Mouse (Mus musculus): ENCODE data around the gene Slc1a5. TPM values are rescaled to one million over a fixed set of nuclear protein-coding genes. Genes with fewer than 3 reads are reported as not detected.

The Slc1a5 gene
- 10 to 100 TPM; 14.0 to 14.3 TPM for total RNA-seq (2021)
- long read RNA-seq, experiment 1, transcript Slc1a5-202 (8 exons, 2,807 nt) = minor isoform, 5 of 31 reads
- long read RNA-seq, experiment 1, transcript Slc1a5-201 (9 exons, 2,764 nt) = major isoform, 22 of 31 reads
- long read RNA-seq, experiment 1, partial matches to known transcripts = 0 of 31 reads
- long read RNA-seq, experiment 1, other reads (novel, unspliced or antisense) = 4 of 31 reads
- long read RNA-seq, experiment 2, transcript Slc1a5-201 (9 exons, 2,764 nt) = major isoform, 5 of 8 reads
- long read RNA-seq, experiment 2, partial matches to known transcripts = 0 of 8 reads
- long read RNA-seq, experiment 2, other reads (novel, unspliced or antisense) = 2 of 8 reads

DNA sequence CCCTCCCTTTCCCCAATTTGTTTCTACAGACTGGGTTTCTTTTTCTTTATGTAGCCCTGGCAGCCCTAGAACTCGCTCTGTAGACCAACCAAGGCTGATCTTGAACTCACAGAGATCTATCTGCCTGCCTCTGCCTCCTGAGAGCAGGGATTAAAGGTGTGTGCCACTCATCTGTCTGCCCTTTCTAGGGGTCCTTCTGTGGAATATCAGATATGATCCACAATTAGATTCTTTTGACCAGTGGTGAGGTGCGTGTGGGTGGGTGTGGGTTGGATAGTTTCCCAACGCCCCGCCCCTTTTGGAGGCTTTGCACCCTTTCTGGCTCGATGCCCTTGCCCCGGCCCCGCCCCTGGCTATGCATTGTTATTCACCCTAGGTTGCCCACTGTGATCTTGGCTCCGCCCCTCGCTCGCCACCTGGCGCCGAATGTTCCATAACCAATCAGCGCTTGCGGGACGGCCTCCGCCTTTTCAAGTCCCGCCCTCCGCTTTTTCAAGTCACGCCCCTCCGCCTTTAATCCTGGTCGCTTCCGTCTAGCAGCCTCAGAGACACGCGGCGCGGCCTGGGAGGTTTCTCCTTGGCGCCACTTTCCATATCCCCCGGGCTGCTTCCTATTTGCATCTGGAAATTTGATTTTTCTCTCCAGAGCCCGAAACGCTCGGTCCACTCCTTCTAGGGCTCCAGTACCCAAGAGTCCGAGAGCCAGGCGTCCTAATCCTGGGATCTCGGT is at the start of gene Slc1a5:
TSS of gene Slc1a5 (plus strand) at position 516 of the 730 bp plus-strand sequence.
- peak; percentile 93 for DNase-seq (ENCODE audit: low spot score)

DNA sequence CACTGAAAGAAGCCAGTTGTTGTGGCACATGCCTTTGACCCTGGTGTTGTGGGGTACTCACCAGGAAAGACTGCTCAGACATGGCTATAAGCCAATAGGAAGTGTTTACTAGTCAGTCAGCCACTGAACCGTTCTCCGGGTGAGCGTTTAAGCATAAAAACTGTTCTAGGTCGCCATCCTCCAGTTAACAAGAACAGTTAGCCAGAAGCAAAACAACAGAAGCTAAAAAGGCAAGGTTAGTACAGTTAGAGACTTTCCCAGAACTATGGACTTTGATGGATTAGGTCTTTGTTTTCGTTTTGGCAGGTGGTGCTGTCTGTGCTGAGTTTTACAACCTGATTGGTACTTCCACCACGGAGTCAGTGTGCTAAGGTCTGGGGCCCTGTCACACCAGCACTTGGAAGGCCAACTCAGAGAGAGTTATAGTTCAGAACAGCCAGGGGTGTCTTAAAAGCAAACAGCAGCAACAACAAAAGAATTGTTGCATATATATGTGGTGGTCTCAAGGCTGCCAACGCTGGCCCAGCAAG is 49.2 kb upstream of the Slc1a5 start:
- DNase-seq (ENCODE audit: low spot score) = no peak

DNA sequence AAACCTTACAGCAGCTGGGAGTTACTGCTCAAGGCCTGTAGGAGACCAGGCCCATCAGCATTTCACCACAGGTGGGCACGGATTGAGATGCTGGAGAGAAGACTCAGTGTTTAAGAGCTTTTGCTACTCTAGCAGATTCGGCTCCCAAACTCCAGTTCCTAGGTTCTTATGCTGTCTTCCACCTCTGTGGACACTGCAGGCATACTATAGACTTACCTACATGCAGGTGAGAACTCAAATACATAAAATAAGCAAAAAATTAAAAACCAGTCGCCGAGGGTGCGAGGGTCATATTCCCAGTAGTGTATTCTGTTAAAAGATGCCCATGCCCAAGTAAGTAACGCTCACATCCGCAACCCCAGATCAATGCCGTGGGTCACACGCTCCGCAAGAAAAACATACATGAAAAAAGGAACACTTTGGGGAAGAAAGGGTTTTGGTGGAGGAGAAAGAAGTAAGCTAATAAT is 43.5 kb upstream of the Slc1a5 start:
- no peak for DNase-seq (ENCODE audit: low spot score)

DNA sequence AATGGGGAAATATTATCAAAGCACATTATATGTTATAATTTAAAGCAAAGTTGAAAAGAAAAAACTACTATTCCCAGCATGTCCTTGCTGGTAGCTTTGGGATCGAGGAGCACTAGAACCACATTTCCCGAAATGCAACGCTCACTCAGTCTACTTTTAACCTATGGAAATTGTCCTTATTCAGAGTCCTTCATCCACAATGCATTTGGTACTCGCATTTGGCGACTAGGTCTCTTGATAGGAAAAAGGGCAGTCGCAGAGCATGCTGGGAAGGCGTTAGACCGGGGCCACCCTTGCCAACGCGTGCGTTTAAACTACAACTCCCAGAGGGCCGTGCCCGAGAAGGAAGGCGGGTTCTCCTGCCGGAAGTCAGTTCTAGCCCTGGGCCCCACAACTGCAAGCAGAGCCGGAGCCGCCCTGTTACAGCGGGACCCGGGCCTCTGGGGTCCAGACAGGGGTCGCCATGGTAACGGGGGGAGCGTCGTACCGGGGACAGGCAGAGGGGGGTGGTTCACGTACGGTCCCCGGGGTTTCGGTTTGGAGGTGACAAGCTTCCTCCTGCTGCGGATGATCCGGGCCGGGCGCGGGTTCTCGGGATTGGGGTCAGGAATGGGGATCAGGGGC is 43.0 kb upstream of the Slc1a5 start, which contains the start of gene Ap2s1:
TSS of gene Ap2s1 (plus strand) at position 338 of the 624 bp plus-strand sequence.
- DNase-seq (ENCODE audit: low spot score) = peak; percentile 97

DNA sequence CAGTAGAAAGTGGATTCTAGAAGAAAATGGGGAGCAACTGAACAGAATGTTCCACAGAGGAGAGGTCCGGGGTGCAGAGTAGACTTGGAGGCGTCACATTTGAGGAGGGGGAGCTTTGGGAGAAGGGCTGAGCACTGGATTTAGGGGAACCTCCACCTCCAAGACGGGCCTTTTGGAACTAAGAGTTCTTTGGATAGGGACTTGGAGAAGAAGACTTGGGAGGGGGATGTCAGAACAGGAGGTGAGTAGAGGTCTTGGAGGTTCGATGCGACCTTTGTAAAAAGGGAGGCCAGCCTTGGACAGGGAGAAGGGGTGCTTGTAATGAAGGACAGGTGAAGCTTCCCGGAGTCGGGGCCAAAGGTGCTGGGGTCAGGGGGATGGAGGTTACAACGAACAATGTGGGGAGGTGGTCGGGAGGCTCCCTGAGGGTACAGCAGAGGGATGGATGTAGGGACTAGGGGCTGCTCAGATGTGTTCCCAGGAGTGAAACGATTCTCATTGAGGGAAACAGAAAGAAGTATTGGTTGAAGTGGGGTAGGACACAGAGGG is 42.0 kb upstream of the Slc1a5 start:
- no peak for DNase-seq (ENCODE audit: low spot score)

DNA sequence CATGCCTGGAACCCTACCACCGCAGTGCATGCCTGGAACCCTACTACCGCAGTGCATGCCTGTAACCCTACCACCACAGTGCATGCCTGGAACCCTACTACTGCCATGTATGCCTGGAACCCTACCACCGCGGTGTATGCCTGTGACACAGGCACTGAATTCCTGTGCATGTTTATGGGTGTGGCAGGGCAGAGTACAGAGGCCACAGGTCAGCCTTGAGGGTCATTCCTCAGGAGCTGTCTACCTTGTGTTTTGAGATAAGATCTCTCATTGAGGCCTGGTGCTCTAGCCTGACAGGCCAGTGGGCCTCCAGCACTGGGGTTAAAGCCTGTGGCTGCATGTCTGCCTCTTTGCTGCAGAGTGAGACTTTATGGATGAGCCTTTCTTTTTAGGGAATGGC is 35.8 kb upstream of the Slc1a5 start:
- DNase-seq (ENCODE audit: low spot score) = no peak

DNA sequence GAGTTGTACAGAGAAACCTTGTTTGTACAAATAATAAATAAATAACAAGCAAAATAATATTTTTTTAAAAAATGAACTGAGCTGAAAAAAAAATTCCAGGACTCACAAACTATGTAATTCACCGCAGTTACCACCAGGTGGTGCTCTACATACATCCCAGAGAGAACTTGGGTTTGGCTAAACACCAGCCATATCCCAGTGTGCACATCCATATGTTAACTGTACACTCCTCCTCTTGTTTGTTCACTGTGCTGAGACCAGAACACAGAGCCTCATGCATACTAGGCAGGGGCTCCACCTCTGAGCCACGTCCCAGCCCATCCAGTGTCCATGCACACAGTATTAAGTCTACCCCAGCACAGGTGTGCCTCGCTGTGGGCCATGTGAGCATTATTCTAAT is 35.0 kb upstream of the Slc1a5 start:
- peak; percentile 59 for DNase-seq (ENCODE audit: low spot score)

DNA sequence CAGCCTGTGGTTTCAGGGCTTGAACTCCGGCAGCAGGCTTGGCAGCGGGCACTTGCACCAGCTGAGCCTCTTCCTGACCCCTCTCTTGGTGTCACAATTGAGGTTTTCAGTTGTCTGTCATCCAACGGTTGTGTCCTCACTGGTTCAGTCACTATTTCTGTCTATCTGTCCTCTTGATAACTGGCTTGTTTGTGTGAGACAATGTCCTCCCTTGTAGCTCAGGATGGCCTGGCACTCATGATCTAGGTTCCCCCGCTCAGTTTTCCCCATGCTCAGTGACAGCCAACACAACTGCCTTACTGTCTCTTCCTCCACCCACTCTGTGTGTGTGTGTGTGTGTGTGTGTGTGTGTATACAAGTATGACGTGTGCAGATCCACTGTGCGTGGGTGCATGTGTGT is 33.5 kb upstream of the Slc1a5 start:
- no peak for DNase-seq (ENCODE audit: low spot score)

DNA sequence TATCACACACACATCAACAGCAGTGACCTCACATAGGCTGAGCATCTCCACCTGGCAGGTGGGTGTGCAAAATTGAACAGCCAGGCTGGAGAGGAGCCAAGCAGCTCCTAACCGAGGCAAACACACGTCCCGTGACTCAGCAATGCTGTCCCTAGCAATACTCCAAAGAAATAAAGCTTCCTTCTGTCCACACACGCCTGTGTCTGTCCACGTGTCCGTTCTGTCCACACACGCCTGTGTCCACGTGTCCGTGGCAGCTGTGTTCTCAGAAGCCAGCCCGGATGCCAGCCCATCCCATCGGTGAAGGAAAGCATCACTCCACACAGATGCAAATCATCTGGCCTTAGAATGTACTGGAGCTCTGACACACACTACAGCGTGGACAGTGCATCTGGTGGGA is 29.1 kb upstream of the Slc1a5 start:
- no peak for DNase-seq (ENCODE audit: low spot score)

DNA sequence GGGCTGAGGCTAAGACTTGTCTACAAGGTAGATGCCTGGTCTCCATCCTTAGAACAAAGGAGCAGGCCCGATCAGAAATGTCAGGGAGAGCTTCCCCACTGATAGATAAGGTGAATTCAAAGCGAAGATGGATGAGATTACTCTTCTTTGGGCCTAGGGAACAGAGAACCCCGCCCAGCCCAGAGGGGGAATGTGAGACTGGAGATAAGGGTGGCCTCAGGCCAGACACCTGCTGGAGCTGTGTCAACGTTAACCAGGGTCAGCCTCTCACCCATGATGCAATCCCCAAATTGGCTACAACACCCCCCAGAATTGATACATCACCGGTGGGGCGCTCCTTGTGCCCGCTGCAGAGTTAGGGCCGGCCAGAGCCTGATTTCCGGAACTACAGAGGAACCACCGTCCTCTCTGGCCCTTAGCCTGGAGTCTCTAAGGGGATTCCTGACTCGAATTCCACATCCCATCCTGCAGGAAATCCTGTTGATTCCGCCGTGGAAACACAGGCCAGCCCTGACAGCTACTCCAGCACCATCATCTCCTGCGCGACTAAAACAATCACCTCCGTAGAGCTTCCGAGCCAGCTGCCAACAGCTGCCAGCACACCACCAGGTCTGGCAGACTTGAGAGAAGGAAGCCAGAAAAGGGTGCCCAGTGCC is 25.6 kb upstream of the Slc1a5 start:
- DNase-seq (ENCODE audit: low spot score) = no peak

DNA sequence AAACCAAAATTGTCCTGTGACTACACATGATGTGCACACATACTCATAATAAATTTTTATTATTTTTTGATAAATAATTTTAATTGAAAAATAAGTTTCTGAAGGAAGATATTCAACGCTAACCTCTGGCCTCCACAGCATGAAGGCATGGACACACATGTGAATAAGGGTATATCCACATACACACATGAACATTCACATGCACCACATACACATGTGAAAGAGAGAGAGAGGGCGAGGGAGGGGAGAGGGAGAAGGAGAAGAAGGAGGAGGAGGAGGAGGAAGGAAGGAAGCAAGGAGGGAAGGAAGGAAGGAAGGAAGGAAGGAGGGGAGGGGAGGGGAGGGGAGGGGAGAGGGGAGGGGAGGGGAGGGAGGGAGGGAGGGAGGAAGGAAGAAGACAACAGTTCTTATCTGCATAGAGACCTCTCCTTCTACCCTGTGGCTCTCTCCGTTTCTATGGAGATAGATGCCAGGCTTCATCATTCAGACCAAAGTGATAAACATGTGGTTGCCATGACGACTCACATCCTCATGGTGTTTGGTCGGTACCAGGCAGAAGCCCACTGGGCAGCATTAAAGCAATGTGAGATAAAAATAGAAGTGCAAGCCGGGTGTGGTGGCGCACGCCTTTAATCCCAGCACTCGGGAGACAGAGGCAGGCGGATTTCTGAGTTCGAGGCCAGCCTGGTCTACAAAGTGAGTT is 22.1 kb upstream of the Slc1a5 start:
- no peak for DNase-seq (ENCODE audit: low spot score)

DNA sequence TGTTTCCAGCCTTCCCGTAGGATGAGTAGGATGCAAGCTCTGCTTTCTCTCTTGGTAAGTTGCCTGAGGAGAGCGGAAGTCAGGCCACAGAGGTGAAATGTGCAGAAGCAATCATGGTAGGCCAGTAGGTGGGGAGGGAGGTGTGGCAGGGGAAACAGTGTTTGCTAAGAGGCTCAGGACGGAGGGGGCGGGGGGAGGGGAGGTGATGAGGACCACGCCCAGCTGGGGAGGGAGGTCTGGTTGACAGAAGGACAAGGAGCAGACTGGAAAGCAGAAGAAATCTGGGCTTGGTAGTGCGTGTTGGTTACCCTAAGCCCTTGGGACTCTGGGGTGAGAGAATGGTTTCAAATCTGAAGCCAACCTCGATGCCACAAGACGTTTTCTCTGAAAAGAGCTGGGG is 20.8 kb upstream of the Slc1a5 start:
- DNase-seq (ENCODE audit: low spot score) = peak; percentile 65

DNA sequence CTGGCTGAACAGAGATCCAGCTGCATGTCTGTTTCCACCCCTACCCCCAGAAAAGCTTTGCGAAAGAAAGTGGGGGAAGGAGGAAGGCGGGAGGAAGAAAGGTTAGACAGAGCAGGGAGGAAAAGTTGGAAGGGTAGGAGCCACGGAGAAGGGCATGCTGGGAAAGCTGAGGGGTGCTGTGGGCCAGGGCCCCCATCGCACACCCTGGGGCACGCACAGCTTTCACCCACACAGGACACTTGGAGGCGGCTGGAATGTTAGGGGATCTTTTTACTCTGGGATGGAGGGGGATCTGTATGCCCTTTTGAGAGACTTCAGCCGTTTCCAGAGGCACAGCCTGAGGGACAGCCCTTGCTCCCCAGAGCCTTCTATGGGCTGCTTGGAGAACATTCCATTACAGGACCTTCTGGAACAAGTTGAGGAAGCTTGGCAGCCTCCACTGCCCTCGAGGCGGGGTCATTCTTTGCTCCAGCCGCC is 20.1 kb upstream of the Slc1a5 start:
- peak; percentile 86 for DNase-seq (ENCODE audit: low spot score)

DNA sequence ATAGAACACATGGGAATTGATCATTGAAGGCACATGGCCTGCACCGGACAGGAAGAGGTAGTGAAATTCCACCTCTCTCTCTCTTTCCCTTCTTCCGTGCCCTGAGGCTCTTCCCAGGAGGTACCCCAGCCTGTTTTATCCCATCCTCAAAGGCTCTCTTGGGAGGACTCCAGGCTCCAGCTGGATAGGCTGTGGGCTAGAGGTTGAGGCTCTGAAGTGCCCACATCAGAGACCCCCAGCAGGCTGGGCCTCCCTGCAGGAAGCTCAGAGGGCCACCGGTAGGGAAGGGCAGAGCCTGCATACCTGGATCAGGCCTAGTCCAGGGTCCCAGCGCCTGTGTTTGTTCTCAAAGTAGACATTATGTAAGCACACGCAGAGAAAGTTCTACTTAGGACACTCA is 19.5 kb upstream of the Slc1a5 start:
- no peak for DNase-seq (ENCODE audit: low spot score)

DNA sequence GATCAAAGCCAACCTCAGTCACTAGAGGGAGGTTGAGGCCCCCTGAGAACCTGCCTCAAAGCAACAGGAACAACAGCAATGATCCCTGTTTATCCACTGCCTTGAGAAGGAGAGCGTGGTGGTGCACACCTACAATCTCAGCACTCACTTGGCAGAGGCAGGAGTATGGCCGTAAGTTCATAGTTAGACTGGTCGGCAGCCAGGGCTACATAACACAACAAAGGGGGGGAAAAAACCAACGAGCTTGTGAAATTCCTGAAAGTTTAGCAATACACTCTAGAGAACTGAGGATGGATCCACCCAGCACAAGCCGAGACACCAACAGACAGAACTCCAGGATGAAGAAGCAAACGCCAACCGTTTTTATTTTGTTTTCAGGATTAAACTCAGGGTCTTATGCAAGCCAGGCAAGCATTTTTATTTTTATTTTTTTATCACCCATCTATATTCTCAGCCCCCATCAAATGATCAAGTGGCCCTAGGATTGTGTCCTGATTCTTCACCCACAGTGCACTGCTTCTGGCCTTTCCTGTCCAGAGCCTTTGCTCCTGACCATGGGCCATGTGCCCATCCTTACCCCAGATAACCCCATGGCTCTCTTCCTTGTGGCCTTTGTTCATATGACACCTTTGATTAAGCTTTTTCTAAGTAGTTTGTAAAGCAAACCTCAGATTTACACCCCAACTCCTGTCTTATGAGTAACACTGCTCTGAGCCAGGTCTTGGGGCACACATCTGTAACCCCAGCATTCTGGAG is 17.5 kb upstream of the Slc1a5 start:
- peak; percentile 61 for DNase-seq (ENCODE audit: low spot score)

DNA sequence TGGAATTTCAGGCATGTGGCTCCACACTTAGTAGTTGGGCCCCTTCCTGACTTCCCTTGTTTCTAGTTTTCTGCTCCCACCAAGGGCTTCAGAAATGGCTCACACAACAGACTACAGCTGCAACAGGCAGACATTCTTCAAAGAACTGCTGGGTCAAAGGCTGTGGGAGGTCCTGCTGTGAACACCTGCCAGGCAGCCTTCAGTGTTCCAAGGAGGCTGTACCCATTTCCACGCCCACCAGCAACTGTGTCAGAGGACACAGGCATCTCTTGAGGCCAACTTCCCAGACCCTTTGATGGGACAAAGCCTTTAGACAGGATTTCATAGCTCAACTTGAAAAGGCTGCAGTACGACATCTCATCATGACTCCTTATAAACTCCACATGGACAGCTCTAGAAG is 14.7 kb upstream of the Slc1a5 start:
- no peak for DNase-seq (ENCODE audit: low spot score)

DNA sequence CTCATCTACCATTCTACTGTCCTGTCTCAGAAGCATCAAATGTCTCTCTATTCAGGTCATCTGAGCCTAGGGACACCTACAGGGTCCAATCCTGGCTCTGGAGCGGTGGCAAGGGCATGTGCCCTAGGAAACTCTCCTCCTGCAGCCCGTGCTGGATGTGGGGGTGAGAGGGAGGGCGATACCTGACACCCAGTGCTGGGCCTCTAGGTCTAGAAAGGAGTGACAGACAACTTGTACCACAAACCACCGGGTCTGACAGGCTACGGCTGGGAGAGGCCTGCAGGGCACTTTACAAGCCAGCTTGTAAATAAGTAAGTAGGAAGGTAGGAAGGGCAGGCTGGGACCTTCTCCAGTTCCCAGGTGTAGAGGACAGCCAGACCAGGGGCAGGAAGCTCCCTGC is 5.3 kb upstream of the Slc1a5 start:
- DNase-seq (ENCODE audit: low spot score) = no peak

DNA sequence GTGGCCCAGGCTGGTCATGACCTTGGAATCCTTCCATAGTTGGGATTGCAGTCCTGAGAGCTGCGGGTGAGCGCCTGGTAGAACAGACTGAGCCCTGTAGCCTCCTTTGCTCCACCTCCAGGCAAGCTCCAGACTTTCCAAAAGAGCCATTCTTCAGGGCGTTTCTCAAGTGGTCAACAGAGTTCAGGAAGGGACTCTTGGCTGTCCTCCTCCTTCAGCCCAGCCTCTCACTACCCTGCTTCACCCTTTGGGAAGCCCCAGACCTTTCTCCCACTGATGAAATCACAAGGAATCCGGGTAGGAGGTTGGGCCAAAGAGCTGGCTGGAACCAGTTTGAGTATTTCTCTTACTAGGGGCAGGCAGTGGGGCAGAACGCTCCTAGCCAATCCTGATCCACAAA is 1.1 kb upstream of the Slc1a5 start:
- peak; percentile 78 for DNase-seq (ENCODE audit: low spot score)

DNA sequence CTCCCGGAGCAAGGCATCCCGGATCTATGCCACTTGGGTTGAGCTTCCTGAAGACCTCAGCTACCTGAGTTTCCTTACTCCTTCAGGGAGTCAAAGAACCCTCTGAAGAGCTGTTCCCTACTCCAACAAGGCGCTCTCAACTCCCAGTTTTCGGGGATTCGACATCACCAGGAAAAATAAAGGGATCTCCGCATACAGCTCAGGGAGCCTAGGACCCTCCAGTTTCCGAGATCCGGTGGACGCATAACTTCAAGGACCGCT is 345 bp downstream of the Slc1a5 start:
- DNase-seq (ENCODE audit: low spot score) = no peak

Measured in gastrocnemius, adult 18-20 months (tissue).